Mouse (Mus musculus) B cell, adult 67 days (primary cell): ENCODE results near the gene Golga3. TPM values are rescaled to one million over a fixed set of nuclear protein-coding genes. Genes with fewer than 3 reads are reported as not detected.

Source experiments
- total RNA-seq, 2 experiments: library from RNA; stranded (reverse); gene quantifications; 4 replicates each; pipeline ENCODE4 v1.2.4; 2023

Golga3 gene
- total RNA-seq: 10 to 100 TPM; 38.2 to 39.1 TPM

DNA sequence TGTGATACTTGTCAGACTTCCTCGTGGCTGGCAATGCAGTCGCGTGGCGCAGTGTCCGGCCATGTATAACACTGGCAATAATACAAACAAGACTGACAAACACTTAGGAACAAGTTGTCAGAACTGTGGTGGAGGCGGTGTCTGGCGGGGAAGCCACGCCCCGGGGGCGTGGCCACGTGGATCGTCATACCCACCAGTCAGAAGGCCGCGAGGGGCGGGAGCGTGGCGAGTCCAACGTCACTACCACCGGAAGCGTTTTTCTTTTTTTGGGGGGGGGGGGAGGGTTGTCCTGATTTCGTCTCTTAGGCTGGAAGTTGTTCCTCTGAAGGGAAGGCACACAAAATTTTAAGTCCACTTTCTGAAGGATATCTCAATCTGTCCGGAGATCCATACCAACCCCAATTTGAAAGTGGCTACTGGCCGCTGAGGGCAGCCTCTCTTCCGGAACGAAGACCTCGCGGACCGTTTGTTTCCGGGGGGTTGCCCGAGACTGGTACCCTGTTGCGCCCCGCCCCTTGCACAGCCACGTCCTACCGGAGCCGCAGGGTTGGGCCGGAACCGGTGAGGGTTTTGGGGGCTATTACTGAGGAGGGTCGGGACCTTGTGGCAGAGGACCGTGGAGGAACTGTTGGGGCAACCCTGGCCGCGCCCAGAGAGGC is at the start of gene Golga3:
Gene Golga3 (plus strand): TSS at position 340 of the 659 bp plus-strand sequence.

GRCm38 (mm10) chr5:110135293-110136086 is 41.0 kb upstream of the Golga3 start, which contains the start of gene Chfr:
Chfr (plus strand) TSS chr5:110135842.

DNA sequence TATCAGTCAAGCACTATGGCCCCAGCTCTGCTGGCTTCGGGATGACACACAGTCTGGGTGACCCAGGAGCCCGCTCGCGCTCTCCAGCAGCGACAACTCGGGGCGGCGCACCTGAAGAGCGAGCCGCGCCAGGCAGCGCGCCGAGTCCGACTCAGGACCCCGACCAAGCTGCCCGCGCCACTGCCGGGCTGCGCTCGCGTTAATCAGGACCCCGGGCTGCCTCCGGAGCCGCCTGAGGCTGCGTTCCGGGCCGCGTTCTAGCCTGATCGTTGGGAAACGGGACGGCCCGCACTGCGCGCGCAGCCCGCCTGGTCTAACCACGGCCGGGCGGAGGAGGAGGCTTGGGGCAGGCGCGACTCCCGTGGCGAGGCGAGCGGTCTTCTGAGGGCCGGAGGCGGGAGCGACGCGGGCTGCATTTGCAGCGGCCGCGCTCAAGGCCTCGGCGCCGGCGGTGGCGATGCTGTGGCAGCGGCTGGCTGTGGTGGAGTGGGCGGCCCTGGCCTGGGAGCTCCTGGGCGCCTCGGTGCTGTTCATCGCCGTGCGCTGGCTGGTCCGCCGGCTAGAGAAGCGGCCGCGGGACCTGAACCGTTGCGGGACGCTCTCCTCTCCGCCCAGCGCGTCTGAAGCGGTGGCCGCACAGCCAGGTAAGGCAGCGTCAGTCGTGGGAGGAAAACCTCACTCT is 54.4 kb downstream of the Golga3 start, which contains the start of gene Ankle2:
Gene Ankle2 (plus strand): TSS at position 225 of the 682 bp plus-strand sequence.

DNA sequence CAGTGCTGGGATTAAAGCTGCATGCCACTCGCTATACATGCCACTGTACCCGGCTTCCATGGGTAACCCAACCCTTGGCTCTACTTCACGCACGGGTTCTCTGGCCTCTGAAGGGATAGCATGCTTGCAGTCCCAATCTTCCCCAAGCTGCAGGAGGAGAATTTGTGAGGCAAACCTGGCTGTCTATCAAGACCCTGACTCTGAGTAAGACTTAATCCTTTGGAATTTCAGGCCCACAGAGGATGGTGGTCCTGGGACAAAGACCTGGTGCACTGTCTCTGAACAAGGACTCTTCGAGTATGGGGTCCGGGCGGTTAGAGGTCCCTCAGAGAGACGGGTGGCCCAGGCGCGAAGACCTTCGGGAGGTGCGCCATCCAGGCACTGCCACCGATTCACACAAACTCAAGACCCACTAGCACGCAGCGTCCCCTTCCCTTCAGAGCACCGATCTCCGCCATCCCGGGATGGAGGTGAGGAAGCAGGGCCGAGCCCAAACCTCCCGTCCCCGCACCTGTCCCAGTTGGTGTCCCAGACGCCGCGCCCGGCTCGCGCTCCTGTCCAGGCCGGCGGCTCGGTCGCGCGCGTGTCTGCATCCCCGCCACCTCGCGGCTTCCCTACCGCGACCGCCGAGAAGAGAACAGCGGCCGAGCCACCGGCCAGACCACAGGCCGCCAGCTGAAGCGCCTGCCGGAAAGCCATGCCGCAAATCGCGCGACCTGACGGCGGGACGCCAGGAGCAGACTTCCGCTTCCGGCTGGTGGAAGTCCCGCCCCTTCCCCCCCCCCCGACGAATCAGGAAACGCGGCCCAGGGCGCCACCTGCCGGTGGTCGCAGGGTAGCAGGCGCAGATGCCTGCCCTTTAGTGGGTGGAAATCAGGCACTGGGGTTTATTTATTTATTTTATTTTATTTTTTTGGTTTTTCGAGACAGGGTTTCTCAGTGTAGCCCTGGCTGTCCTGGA is 92.9 kb downstream of the Golga3 start, which contains the start of gene Pgam5:
Gene Pgam5 (minus strand): TSS at position 773 of the 961 bp plus-strand sequence.

Other genes with a start within 250 kb of the Golga3 start
- gene Zfp932, start 180.2 kb upstream of the Golga3 start, total RNA-seq: 10 to 100 TPM; 42.9 to 50.0 TPM
- 10 to 100 TPM; 16.5 to 18.5 TPM for gene Gm17655, start 104.2 kb upstream of the Golga3 start, total RNA-seq
- gene Gm35315, start 82.3 kb upstream of the Golga3 start, total RNA-seq: under 1 TPM; 0.50 to 0.90 TPM
- gene Plcxd1, start 76.7 kb upstream of the Golga3 start, total RNA-seq: 1 to 10 TPM; 1.3 to 2.2 TPM
- gene Gtpbp6, start 68.5 kb upstream of the Golga3 start, total RNA-seq: 100 to 1,000 TPM; 147 to 151 TPM
- 10 to 100 TPM in 1 of 2 experiments, 1 to 10 TPM in 1; 9.7 to 10.9 TPM for gene Zfp605, start 66.6 kb upstream of the Golga3 start, total RNA-seq
- 100 to 1,000 TPM in 1 of 2 experiments, 10 to 100 TPM in 1; 91.1 to 105 TPM for gene Chfr, start 40.9 kb upstream of the Golga3 start, total RNA-seq
- 100 to 1,000 TPM in 1 of 2 experiments, 10 to 100 TPM in 1; 100.0 to 115 TPM for gene Ankle2, start 54.3 kb downstream of the Golga3 start, total RNA-seq
- 10 to 100 TPM; 32.4 to 40.3 TPM for gene Pgam5, start 93.2 kb downstream of the Golga3 start, total RNA-seq
- gene Pxmp2, start 109.5 kb downstream of the Golga3 start, total RNA-seq: 1 to 10 TPM; 2.4 to 4.1 TPM
- 10 to 100 TPM in 1 of 2 experiments, 1 to 10 TPM in 1; 8.2 to 10.7 TPM for gene Pole, start 109.6 kb downstream of the Golga3 start, total RNA-seq
- not detected for gene P2rx2, start 166.5 kb downstream of the Golga3 start, total RNA-seq
- gene Lrcol1, start 168.0 kb downstream of the Golga3 start, total RNA-seq: not detected